ENCODE assay signal across 18 mouse cellular contexts in the genomic region with DNA sequence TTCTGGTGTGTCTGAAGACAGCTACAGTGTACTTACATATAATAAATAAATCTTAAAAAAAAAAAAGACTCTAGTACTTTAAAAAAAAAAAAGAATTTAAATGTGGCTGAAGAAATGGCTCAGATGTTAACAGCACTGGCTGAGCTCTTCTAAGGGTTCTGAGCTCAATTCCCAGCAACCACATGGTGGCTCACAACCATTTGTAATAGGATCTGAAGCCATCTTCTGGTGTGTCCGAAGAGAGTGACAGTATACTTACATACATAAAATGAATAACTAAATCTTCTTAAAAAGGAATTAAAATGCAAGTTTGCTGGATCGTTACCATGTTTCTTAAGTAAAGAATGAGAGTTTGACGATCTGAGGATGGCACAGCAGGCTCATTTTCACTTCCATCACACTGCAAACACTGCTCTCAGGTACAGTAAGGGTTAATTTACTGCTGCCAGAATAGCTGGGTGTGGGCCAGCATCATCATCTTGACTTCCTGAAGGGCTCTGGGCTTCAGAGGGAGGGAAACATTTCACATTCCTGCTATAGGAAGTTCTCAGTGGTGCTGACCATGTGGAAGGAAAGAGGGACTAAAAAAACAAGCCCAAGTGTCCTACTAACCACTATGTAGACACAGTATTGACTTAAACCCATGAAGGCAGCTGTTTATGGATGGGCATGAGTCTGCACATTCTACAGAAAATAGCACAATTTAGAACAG. TPM values are rescaled to one million over a fixed set of nuclear protein-coding genes. Genes with fewer than 3 reads are reported as not detected.
DNase-seq lines count a peak whose midpoint lies in the region; ATAC-seq and TF ChIP-seq lines count a peak whose summit lies in the region.
"Had no signal": no experiment of that assay in that cellular context is flagged by ENCODE, and none has a peak within 500 bp of the region (broad histone marks: within the 10 kb centered on the region; RNA-seq: fewer than 3 reads in every experiment).

No protein-coding gene starts in this region.

- no peak for TF ChIP-seq POLR2A in brain, embryonic 14.5 days (IDR thresholded peaks at IDR 0.05; ENCODE audit: borderline replicate concordance, extremely low read depth, insufficient read depth, insufficient read length, poor library complexity, severe bottlenecking)

- no peaks in the 10 kb centered on the region for H3K27me3 ChIP-seq in embryonic facial prominence, embryonic 14.5 days (replicated peaks; ENCODE audit: control insufficient read depth, insufficient read depth, low read length)
- H3K27me3 ChIP-seq in embryonic facial prominence, embryonic 10.5 days (replicated peaks; ENCODE audit: low read depth, poor library complexity, severe bottlenecking): no peaks in the 10 kb centered on the region
- no peaks in the 10 kb centered on the region for H3K27me3 ChIP-seq in kidney, embryonic 14.5 days (ENCODE audit: control insufficient read depth, insufficient read depth, low read length)
- H3K27me3 ChIP-seq: hindbrain, embryonic 12.5 days had no signal

- no peak for TF ChIP-seq CTCF in brain, embryonic 14.5 days (IDR thresholded peaks at IDR 0.05; ENCODE audit: borderline replicate concordance, extremely low read depth, insufficient read depth, insufficient read length)

- H3K4me2 ChIP-seq in embryonic facial prominence, embryonic 14.5 days (ENCODE audit: low read depth, low read length): no peak overlapping the region
- no peak overlapping the region for H3K4me2 ChIP-seq in kidney, embryonic 14.5 days (replicated peaks; ENCODE audit: low read depth, low read length)
- H3K4me2 ChIP-seq: hindbrain, embryonic 12.5 days; liver, embryonic 11.5 days had no signal

- H3K9me3 ChIP-seq in embryonic facial prominence, embryonic 14.5 days (ENCODE audit: control insufficient read depth, low read length): no peaks in the 10 kb centered on the region
- H3K9me3 ChIP-seq in embryonic facial prominence, embryonic 10.5 days: no peaks in the 10 kb centered on the region
- H3K9me3 ChIP-seq in kidney, embryonic 14.5 days (ENCODE audit: control insufficient read depth, low read length): no peaks in the 10 kb centered on the region
- H3K9me3 ChIP-seq: G1E; hindbrain, embryonic 12.5 days had no signal

- WGBS in embryonic facial prominence, embryonic 14.5 days: 56% methylated on average over 3 of the region's 3 CpGs
- 69% methylated on average over 3 of the region's 3 CpGs for WGBS in embryonic facial prominence, embryonic 10.5 days
- WGBS in kidney, embryonic 14.5 days: 64% methylated on average over 3 of the region's 3 CpGs

- intact Hi-C loops in gastrocnemius, postnatal 14 days (cut with DNase I; ENCODE audit: low total_unique reads): no loop called here

- no peak overlapping the region for H3K27ac ChIP-seq in embryonic facial prominence, embryonic 14.5 days (replicated peaks; ENCODE audit: low read depth, low read length)
- no peak overlapping the region for H3K27ac ChIP-seq in embryonic facial prominence, embryonic 10.5 days (replicated peaks)
- H3K27ac ChIP-seq in kidney, embryonic 14.5 days (ENCODE audit: low read depth, low read length): no peak overlapping the region
- H3K27ac ChIP-seq: hindbrain, embryonic 12.5 days; macrophage had no signal

- peak; percentile 43 for DNase-seq in embryonic facial prominence, embryonic 14.5 days (ENCODE audit: low spot score)
- DNase-seq in embryonic facial prominence, embryonic 10.5 days (ENCODE audit: low spot score): no peak
- DNase-seq in kidney, adult 18-20 months: no peak
- peak; percentile 13 for DNase-seq in 3134 (ENCODE audit: extremely low read depth, insufficient read length, low spot score)
- DNase-seq in brain, embryonic 14.5 days (ENCODE audit: low read depth): peak; percentile 30
- DNase-seq in gastrocnemius, postnatal 14 days: no peak
- DNase-seq in spleen, postnatal 36 days (ENCODE audit: low spot score in 2 of 2): no peak
- DNase-seq: cerebellum, adult 11 months; cerebellum, postnatal 36 days; gastrocnemius, postnatal 25 days; kidney, adult 9 months; thymus, postnatal 14 days had no signal

- no peak overlapping the region for H3K4me3 ChIP-seq in embryonic facial prominence, embryonic 14.5 days (ENCODE audit: low read depth, low read length)
- no peak overlapping the region for H3K4me3 ChIP-seq in embryonic facial prominence, embryonic 10.5 days
- H3K4me3 ChIP-seq in kidney, embryonic 14.5 days (ENCODE audit: low read length): no peak overlapping the region
- H3K4me3 ChIP-seq: hindbrain, embryonic 12.5 days had no signal

- peaks cover 7% of the 10 kb centered on the region; the same call in 1 of the 2 replicates for H3K4me1 ChIP-seq in embryonic facial prominence, embryonic 14.5 days (ENCODE audit: control insufficient read depth, insufficient read depth, low read length)
- 0 out of 2 replicates have a peak, but pooled peaks cover 2% of the 10 kb centered on the region for H3K4me1 ChIP-seq in embryonic facial prominence, embryonic 10.5 days
- no peaks in the 10 kb centered on the region for H3K4me1 ChIP-seq in kidney, embryonic 14.5 days (ENCODE audit: control insufficient read depth, insufficient read depth, low read length)
- H3K4me1 ChIP-seq: hindbrain, embryonic 12.5 days had no signal

- H3K9ac ChIP-seq in embryonic facial prominence, embryonic 14.5 days (ENCODE audit: low read depth, low read length): no peak overlapping the region
- H3K9ac ChIP-seq in kidney, embryonic 14.5 days (ENCODE audit: low read depth, low read length): no peak overlapping the region
- H3K9ac ChIP-seq: hindbrain, embryonic 12.5 days had no signal

- ATAC-seq in embryonic facial prominence, embryonic 14.5 days (ENCODE audit: low read depth): 0 out of 2 replicates have a peak, but pooled peaks have one; percentile 30
- ATAC-seq in kidney, embryonic 14.5 days (ENCODE audit: low FRiP score, low TSS enrichment): 0 out of 2 replicates have a peak, but pooled peaks have one; percentile 43
- ATAC-seq: midbrain, embryonic 16.5 days had no signal

- H3K36me3 ChIP-seq in embryonic facial prominence, embryonic 14.5 days (ENCODE audit: control insufficient read depth, insufficient read depth, low read length): no peaks in the 10 kb centered on the region
- no peaks in the 10 kb centered on the region for H3K36me3 ChIP-seq in embryonic facial prominence, embryonic 10.5 days (replicated peaks)
- H3K36me3 ChIP-seq in kidney, embryonic 14.5 days (ENCODE audit: control insufficient read depth, insufficient read depth, low read length): no peaks in the 10 kb centered on the region
- H3K36me3 ChIP-seq: G1E; hindbrain, embryonic 12.5 days had no signal

RNA-seq across cellular contexts. Expression of a gene that starts 14.6 kb away (rescaled TPM):
- 46.7 and 49.6 TPM in 2 replicates for polyA plus RNA-seq in embryonic facial prominence, embryonic 14.5 days (2014; fragmentation: Nextera tagmentation; extraction: Ambion mirVana)
- polyA plus RNA-seq in embryonic facial prominence, embryonic 10.5 days (2016; fragmentation: Nextera tagmentation; extraction: Ambion mirVana): 29.1 and 33.6 TPM in 2 replicates
- 12.8 and 24.1 TPM in 2 replicates for polyA plus RNA-seq in kidney, embryonic 14.5 days (2014; fragmentation: Nextera tagmentation; extraction: Ambion mirVana)
- polyA plus RNA-seq in brain, embryonic 14.5 days (2012; rRNA removed): 5.6 and 7.6 TPM in 2 replicates
- 10 to 100 TPM in 1 of 2 experiments, 1 to 10 TPM in 1; 6.9 to 10.7 TPM for total RNA-seq in gastrocnemius, postnatal 14 days (2021)
- polyA plus RNA-seq: G1E had no signal

RNA-seq across cellular contexts. Expression of a gene that starts 59.9 kb away (rescaled TPM):
- 43.8 and 45.7 TPM in 2 replicates for polyA plus RNA-seq in embryonic facial prominence, embryonic 14.5 days (2014; fragmentation: Nextera tagmentation; extraction: Ambion mirVana)
- polyA plus RNA-seq in embryonic facial prominence, embryonic 10.5 days (2016; fragmentation: Nextera tagmentation; extraction: Ambion mirVana): 67.9 and 70.5 TPM in 2 replicates
- 31.3 and 42.8 TPM in 2 replicates for polyA plus RNA-seq in kidney, embryonic 14.5 days (2014; fragmentation: Nextera tagmentation; extraction: Ambion mirVana)
- 68.5 and 77.6 TPM in 2 replicates for polyA plus RNA-seq in brain, embryonic 14.5 days (2012; rRNA removed)
- 10 to 100 TPM; 45.4 to 46.9 TPM for total RNA-seq in gastrocnemius, postnatal 14 days (2021)

Comparison
In these comparisons a context has a peak if more than half of its experiments do, and no peak if none do; other contexts are left out.
1. DNase-seq: peak in embryonic facial prominence, embryonic 14.5 days (single experiment), 3134 (single experiment) and brain, embryonic 14.5 days (single experiment); none in embryonic facial prominence, embryonic 10.5 days (single experiment), kidney, adult 18-20 months (single experiment), gastrocnemius, postnatal 14 days (single experiment) and spleen, postnatal 36 days (0 of 2).